Mouse (Mus musculus): ENCODE results near the gene Slc43a3.
"Not testable (repeated sequence)": the region's sequence is repeated elsewhere in the genome, so short reads cannot be mapped to it uniquely, and the experiment has no call there.

Slc43a3 gene

DNA sequence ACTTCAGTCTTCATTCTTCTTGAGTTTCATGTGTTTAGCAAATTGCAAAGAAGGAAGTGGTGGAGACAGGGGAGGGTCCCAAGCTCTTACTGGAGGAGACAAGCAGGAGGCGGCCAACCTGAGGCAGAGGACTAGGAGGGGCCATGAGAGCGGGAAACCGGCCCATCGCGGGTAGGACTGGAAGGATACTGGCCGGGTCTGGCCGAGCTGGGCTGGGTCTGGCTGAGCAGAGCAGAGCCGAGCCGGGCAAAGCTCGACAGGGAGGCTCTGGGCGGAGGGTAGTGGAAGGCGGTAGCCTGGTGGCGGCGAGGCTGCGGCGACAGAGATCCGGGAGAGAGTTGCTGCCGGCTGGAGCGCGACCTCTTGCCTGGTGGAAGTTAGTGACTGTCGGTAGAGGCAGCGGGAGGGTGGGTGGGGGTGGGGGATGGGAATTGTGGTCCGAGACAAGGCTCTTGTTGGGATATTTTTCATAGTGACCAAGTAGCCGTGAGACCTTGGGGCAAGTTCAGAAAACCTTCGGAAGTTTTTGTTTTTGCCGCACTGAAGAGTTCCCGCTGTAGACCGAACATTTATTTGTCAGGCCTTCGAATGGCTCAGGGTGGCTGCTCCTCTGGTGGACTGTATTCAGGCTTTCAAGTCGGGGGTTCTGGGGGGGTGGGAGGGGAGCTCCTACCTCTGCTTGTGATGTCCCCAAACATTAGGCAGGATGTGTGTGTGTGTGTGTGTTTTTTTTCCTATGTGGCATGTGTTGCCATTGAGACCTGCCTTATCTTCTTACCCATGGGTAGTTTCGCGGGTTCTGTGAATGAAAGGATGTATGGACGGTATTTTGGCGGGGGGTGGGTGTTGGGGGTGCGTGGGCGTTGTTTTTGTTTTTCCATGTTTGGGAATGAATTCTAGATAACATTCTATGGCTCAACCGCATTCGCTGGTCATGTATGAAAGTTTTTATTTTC, at the start of gene Slc43a3:
Gene Slc43a3, plus strand, starts transcription at position 106 of the 956 bp plus-strand sequence.
- peak; percentile 64 for DNase-seq (ENCODE audit: low read depth, low spot score)

DNA sequence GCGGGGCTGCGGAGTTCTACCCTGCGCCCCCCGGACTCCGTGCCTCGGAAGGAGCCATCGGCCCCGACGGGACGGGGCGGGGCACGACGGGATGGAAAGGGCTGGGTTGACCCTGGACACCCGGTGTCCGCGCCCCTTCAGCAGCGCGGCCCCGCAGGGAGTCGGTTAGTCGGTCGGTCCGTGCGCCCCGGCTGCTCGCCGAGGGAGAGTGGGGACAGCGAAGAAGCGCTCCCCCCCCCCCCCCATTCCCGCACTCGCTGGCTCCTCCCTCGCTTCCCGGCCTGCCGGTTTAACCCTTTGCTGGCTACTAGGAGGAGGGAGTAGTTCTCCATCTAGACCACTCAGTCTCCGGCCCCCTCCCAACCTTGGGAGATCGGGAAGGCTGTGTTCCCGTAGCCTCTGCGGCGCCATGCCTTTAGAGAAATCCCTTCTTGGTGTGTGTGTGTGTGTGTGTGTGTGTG, 49.5 kb upstream of the Slc43a3 start:
- peak; percentile 15 for DNase-seq (ENCODE audit: low read depth, low spot score)

DNA sequence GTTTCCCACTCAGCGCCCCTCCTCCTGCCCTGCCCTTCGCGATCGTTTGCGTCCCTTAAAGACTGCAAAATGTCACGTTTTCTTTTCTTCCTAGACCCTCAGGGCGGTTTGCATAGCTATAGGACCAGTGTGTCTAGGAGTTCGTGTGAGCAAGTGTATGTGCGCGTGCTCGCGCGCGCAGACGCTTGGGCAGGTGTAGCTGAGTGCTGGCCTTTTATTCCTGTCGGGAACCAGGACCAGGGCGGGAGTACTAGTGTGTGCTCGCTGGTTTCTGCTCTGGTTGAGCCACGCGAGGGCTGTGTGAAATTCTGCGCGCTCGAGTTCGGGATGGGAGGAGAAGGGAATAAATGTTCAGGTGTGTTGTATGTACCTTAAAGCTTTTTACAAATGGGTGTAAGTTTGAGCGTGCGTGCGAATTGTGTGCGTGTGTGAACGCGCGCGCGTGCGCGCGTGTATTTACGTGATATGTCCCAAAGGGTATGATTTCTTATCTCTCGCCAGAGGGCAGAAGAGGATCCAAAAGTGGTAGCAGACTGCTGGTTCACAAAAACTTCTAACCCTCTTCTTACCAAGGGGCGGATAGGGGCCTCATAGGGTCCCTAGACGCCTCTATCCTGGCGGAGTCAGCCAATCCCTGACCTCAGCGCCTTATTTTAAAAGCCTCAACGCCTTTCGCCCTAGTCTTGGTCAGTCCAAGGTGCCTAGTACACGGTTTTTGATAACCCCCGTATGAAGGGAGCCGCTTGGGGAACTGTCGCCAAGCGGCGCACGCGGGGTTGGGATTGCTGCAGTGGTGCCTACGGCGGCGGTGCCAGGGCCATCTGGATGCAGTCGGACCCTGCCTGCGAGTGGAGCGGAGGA, 48.7 kb upstream of the Slc43a3 start:
- peak; percentile 64 for DNase-seq (ENCODE audit: low read depth, low spot score)

DNA sequence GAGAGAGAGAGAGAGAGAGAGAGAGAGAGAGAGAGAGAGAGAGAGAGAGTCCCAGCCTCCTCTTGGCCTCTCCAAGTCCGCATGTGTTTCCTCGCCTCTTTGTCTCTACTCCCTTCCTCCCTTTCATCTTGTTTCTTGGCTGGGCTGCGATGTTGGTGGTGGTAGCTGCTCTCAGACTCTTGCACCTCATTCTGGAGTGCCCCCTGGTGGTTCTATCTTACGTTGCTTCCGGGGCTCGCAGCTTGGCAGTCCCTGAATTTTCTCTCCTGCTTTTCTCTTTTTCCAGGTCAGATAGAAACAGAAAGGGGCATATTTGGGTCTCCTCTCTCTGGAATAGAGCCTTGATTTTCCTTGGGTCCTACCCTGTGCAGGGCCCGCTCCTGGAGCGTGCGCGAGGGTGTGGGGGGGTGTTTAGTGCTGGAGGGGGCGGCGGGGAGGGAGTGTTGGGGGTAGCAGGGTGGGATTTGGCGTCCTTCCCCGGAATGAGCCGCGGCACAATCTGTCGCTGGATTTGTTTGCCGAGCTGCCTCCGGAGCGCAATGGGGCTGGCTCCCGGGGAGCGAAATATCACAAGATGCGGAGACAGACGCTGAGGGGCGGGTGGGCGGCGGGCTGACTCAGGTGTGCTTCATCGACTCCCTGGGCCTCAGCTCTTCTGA, 47.6 kb upstream of the Slc43a3 start:
- peak; percentile 84 for DNase-seq (ENCODE audit: low read depth, low spot score)

DNA sequence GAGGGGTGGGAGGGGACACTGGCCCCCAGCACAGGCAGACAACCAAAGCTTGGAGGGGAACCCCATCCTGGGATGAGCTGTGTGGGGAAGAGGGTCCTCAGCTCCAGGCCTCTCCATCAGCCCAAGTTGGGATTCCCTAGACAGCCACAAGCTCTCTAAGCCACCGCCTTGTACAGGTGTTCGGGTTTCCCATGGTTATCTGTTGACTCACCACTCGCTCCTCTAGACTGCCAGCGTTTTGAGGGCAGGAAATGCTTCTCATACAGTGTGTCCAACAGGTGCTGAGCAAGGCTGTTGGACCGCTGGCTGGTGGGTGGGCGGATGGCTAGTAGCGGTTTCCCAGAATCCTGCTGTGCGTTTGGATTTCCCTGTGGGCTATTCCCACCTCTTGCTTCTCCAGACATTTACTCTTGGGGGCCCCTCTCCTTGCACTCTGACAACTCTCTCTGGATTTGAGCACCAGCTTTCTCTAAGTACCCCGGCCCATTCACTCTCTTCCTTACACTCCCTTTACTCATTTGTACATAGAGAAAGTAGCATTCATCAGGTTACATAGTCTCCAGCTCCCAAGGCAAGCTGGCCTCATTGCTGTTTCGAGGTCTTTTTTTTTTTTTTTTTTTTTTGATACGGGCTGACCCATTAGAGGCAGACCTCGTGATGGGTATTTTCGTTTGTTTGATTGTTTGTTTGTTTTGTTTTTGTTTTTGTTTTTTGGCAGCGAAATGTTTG, 46.9 kb upstream of the Slc43a3 start:
- DNase-seq (ENCODE audit: low read depth, low spot score), result peak; percentile 35

DNA sequence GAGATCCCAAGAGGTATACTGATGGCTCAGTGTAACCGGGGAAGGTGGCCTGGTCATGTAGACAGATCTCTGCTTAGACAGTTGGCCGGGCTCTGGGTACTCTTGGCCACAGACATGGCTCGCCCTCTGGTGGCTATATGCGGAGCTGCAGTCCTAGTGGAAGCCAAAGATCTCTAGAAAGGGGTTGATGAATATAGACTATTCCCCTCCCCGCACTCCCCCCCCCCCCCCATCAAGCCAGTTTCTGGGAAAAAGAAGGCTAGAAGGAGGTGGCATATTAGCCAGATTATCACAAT, 46.4 kb upstream of the Slc43a3 start:
- peak; percentile 80 for DNase-seq (ENCODE audit: low read depth, low spot score)

DNA sequence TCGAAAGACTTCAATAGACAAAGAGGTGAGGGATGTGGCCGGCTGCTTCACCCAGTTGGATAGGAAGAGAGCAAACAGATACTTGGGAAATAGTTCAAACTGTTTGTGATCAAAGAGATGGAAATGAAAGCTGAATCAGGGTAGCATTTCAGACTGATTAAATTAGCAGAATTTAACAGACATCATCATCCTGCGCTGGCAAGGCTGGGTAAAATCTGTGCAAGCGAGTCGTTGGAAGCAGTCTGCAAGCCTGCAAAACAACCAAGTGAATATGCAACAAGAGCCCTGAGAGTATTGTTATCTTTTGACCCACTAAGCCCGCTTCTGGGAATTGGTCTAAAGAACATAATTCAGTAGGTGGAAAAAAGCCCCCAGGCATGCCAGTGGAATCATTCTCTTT, 43.0 kb upstream of the Slc43a3 start:
- DNase-seq (ENCODE audit: low read depth, low spot score), result no peak

DNA sequence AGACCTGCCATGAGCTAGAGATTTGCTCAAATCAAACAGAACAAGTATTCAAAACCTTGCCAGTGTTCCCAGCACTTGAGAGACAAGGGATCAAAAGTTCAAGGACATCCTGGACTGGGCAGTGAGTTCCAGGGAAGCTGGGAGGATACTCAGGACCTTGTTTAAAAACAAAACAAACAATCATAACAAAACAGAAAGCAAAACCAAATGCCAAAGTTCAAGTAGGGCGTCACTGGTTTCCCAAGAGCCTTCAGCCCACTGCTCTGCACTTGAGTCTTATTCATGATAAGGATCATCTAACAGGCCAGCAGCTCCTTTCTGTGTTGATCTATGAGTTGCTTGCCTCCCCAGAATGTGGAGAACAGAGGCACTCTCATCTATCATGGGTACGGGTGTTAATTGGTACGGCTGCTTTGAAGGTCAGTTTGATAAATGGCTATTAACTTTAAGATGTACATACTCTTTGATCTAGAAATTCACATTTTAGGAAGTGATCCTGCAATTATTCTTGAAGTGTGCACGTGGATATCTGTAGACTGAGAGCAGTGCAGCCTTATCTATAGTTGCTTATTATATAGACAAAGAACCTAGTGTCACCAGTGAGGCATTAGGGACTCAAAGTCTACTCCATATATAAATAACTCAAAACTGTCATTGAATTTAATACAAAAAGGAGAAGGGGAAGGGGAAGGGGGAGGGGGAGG, 40.7 kb upstream of the Slc43a3 start:
- no peak for DNase-seq (ENCODE audit: low read depth, low spot score)

DNA sequence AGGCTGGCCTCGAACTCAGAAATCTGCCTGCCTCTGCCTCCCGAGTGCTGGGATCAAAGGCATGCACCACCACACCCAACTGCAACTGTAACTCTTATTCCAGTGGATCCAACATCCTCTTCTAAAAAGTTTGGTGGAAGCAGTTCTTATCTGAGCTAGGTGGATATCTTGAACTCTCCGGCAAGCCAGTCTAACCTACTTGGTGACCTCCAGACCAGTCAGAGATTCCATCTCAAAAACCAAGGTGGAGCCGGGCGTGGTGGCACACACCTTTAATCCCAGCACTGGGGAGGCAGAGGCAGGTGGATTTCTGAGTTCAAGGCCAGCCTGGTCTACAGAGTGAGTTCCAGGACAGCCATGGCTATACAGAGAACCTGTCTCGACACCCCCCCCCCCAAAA, 39.7 kb upstream of the Slc43a3 start:
- not testable (repeated sequence) for DNase-seq (ENCODE audit: low read depth, low spot score)

DNA sequence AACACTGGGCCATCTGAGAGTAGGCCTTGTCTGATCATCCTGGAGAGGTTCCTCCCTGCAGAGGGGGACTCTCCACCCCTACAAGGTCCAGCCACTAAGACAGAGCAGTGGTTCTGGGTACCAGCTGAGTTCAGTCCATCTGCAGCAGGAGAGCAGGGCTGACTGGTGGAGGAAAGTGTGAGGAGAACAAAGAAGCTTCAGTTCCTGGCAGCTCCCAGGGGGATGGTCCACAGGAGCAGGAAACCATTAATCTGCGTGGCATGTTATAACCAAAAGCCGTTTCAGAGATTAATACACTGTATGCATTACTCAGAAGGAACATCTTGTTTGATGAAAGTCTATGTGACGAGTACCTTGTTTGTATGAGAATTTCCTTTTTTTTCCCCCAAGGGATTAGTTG, 23.7 kb upstream of the Slc43a3 start:
- DNase-seq (ENCODE audit: low read depth, low spot score), result no peak

DNA sequence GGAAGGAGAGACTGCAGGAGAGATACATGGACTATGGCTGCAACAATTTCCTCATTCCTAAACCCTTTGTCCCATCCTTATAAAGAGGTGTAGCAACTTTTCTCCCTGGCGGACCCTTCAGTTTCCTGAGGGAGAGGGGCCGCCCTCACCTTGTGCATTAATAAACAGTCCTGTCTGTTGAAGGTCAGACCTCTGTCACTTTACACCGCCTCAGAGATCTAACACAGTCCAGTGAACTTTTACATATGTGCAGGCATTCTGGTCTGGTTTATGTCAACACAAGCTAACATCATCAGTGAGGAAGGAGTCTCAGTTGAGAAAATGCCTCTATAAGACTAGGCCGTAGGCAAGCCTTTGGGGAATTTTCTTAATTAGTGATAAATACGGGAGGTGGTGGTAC, 22.5 kb upstream of the Slc43a3 start:
- no peak for DNase-seq (ENCODE audit: low read depth, low spot score)

DNA sequence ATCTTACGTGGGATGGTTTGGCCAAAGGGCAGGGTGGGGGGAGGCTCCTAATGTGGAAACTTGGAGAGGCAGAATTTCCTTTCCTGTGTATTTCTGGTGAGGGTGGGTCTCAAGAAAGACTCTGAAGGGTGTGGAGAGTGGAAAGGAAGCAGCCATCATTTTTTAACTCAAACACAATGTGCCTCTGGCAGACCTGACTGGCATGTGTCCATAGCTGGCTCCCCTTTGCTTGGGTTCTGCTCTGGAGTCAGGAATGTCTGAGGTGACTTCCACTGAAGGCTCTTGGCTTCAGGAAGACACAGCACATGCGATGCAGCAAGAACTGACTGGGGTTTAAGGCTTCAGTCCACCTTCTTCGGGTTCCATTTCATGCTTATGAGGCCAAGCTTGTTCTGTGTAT, 21.0 kb upstream of the Slc43a3 start:
- no peak for DNase-seq (ENCODE audit: low read depth, low spot score)

DNA sequence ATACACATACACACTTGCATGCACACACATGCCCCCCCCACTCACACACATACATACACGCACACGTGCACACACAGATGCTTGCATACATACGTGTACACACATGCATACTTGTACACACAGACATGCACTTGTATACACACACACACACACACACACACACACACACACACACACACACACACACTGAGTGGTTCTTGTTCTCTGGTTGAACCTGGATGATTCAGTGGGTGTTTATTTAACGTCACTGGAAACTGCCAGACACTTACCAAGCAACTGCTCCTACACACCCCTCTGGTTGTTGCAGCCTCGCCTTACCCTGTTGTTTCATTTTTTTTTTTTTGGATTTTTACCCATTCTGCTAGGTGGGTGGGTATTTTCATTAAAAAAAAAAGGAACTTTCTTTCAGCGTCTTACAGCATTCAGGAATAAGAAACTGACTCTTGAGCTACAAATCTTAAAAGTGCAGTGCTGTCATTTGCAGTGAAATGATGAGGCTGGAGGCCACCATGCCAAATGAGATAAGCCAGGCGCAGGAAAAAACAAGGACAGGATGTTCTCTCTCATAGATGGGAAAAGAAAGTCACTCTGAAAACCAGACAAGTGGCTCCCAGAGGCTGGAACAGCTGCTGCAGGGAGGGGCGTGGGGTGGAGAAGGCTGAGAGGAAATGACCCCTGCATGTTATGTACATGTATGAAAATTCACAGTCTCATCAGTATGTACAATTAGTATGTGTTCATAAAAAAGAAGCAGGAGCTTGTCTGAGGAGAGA, 19.6 kb upstream of the Slc43a3 start:
- DNase-seq (ENCODE audit: low read depth, low spot score), result no peak

DNA sequence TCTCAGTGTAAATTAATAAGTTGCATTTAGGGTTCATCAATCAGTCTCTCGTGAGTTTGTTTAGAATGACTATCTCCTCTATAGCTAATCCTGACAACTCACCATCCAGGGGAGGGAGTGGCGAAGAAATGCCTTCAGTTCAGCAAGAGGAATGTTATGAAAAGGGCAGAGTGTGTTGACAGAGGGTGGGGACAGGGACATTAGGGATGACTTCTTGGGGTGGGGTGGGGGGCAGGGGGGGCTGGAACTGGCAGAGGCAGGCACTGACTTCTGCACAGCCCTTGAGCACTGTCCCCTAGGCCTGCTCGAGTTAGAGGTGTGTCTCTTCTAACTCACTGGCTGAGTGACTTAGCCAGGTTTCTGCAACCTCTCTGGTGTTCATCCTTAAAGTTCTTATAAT, 18.2 kb upstream of the Slc43a3 start:
- no peak for DNase-seq (ENCODE audit: low read depth, low spot score)

DNA sequence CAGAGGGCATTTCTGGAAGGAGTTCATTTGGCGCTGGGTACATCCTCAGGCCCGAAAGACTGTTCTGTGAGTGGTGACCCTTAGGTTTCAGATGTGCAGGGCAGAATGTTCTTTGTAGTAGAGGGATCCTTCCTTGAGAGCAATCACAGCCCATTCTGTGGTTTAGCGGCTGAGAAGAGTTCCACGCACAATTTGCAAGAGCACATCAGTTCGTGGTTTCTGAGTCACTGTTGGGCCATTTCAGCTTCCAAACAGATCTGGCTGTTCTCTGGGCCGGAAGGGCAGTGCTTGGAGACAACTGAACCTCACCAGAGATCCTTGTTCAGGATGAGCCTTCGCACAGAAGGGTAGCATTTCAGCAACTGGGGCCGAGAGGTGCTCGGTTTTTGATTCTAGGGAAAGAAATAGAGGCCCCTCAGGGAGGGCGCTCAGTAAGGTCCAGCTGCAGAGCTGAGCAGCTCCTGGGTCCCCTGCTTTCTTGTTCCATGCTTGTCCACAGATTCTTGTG, 16.7 kb upstream of the Slc43a3 start:
- DNase-seq (ENCODE audit: low read depth, low spot score), result no peak

DNA sequence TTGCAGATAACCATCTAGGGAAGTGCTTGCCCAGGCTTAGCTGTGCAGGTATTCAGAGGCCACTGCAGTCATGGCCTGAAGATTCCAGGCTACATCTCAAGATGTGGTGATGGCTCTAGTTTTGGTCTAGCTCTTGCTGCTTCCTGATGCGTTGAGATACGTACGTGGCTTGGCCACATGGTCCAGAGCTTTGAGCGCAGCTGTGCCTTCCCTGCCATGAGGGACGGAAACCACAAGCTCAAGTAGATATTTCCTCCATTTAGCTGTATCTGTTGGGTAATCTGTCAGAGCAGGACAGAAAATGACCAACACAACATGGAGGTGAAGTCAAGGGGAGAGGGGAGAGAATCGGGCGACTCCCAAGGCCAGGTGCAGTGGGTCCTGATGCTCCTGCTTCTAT, 6.2 kb upstream of the Slc43a3 start:
- no peak for DNase-seq (ENCODE audit: low read depth, low spot score)

DNA sequence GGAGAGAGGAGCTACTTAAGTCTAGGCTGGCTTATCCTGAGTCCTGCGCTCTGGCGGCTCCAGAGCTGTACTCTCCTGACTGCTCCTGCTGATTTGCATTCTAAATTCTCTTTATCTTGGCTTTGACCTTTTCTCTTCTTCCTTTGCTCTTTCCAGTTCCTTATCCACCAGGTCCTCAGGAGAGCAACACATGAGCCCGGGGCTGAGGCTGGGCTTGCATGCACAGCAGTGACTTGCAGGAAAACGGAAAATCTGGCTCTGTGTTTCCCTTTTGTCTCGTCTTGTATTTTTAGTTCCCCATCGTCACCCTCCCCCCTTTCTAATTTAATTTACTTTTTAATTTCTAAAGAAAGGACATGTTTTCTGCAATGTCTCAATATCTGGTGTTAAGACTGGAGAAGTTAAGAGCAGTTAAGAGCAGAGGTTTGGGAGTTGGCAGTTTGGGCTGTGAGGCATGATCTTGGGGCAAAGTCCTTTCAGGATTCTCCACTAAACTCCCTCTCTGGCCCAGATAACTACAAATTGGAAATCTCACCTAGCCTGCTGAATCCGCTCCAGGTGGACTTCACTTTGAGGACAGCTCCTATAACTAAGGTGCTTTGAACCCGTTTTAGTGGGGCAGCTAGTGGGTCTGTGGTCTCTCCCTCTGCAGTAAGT, 2.3 kb upstream of the Slc43a3 start:
- no peak for DNase-seq (ENCODE audit: low read depth, low spot score)

DNA sequence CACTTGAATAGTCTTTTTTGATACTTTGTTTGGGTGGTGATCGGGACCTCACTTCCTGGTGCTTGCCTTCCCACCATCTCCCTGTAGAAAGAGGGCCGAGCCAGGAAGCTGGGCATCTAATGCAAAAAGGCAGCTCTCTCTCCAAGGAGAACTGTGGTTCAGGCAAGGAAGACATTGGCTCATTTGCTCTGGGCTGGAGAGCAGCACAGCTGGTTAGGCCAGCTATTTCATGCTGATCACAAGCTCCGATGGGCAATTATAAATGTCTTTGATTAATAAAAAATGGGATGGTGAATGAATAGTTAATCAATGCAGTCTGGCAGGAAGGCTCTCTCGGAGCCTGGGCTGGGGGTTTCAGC, 1.8 kb upstream of the Slc43a3 start:
- no peak for DNase-seq (ENCODE audit: low read depth, low spot score)

DNA sequence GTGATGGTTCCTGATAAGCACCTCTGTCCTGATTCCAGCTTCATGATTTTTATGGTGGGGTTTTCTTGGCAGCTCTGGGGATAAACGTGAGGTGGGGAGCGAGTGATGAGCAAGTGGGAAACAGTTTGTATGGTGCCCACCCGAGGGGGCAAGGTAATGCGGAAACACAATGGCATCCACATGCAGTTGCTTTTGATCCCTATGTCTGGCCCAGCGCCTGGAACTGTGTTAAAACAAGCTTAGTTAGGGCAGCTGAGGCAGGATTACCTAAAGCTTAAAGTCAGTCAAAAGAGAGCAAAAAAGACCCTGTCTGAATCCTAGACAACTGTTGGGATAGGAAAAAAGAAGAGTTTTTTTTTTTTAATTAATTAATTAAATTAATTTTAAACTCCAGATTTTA, 1.3 kb upstream of the Slc43a3 start:
- DNase-seq (ENCODE audit: low read depth, low spot score), result no peak
